ENCODE assay signal across 11 mouse cellular contexts in genomic region chr3:98084870-98085269, GRCm38 (mm10).
DNase-seq lines count a peak whose midpoint lies in the region; ATAC-seq and TF ChIP-seq lines count a peak whose summit lies in the region.
"Had no signal": no experiment of that assay in that cellular context is flagged by ENCODE, and none has a peak within 500 bp of the region (broad histone marks: within the 10 kb centered on the region; RNA-seq: fewer than 3 reads in every experiment).

No protein-coding gene starts in this region.

- H3K36me3 ChIP-seq in hindbrain, embryonic 10.5 days: peaks cover 51% of the 10 kb centered on the region
- H3K36me3 ChIP-seq in hindbrain, embryonic 16.5 days (ENCODE audit: control insufficient read depth, insufficient read depth, low read length): no peaks in the 10 kb centered on the region
- peaks cover 36% of the 10 kb centered on the region for H3K36me3 ChIP-seq in lung, embryonic 14.5 days (ENCODE audit: insufficient read depth)
- no peaks in the 10 kb centered on the region for H3K36me3 ChIP-seq in limb, embryonic 11.5 days (ENCODE audit: control insufficient read depth, insufficient read depth, low read length)
- peaks cover 9% of the 10 kb centered on the region for H3K36me3 ChIP-seq in stomach, embryonic 15.5 days

- 0 out of 2 replicates have a peak overlapping the region, but pooled peaks have one; percentile 10 for H3K27ac ChIP-seq in hindbrain, embryonic 10.5 days
- H3K27ac ChIP-seq in hindbrain, embryonic 16.5 days (ENCODE audit: low read depth, low read length): no peak overlapping the region
- peak overlapping the region; percentile 65; the same call in 1 of the 2 replicates for H3K27ac ChIP-seq in lung, embryonic 14.5 days (ENCODE audit: low read depth)
- H3K27ac ChIP-seq in limb, embryonic 11.5 days (replicated peaks; ENCODE audit: low read depth, low read length): peak overlapping the region; percentile 61; the same call in 1 of the 2 replicates
- H3K27ac ChIP-seq in stomach, embryonic 15.5 days: peak overlapping the region; percentile 82; the same call in 1 of the 2 replicates

- no peak overlapping the region for H3K9ac ChIP-seq in hindbrain, embryonic 16.5 days (ENCODE audit: low read depth, low read length)
- H3K9ac ChIP-seq in lung, embryonic 14.5 days: no peak overlapping the region
- H3K9ac ChIP-seq in limb, embryonic 11.5 days (ENCODE audit: low read length): no peak overlapping the region
- H3K9ac ChIP-seq in stomach, embryonic 15.5 days: no peak overlapping the region

- no peaks in the 10 kb centered on the region for H3K27me3 ChIP-seq in hindbrain, embryonic 10.5 days (ENCODE audit: insufficient read depth, poor library complexity, severe bottlenecking)
- no peaks in the 10 kb centered on the region for H3K27me3 ChIP-seq in hindbrain, embryonic 16.5 days (replicated peaks; ENCODE audit: control insufficient read depth, insufficient read depth, low read length)
- no peaks in the 10 kb centered on the region for H3K27me3 ChIP-seq in lung, embryonic 14.5 days (ENCODE audit: insufficient read depth, low read length)
- H3K27me3 ChIP-seq in limb, embryonic 11.5 days (ENCODE audit: control insufficient read depth, insufficient read depth, low read length): no peaks in the 10 kb centered on the region
- no peaks in the 10 kb centered on the region for H3K27me3 ChIP-seq in stomach, embryonic 15.5 days (replicated peaks)

- TF ChIP-seq CTCF in lung, embryonic 14.5 days (IDR thresholded peaks at IDR 0.05; ENCODE audit: low read depth): no peak

- no peak overlapping the region for H3K4me2 ChIP-seq in hindbrain, embryonic 16.5 days (ENCODE audit: low read length)
- no peak overlapping the region for H3K4me2 ChIP-seq in lung, embryonic 14.5 days
- no peak overlapping the region for H3K4me2 ChIP-seq in limb, embryonic 11.5 days (ENCODE audit: low read depth, severe bottlenecking)
- H3K4me2 ChIP-seq in stomach, embryonic 15.5 days: no peak overlapping the region

- no peaks in the 10 kb centered on the region for H3K9me3 ChIP-seq in hindbrain, embryonic 10.5 days
- no peaks in the 10 kb centered on the region for H3K9me3 ChIP-seq in hindbrain, embryonic 16.5 days (ENCODE audit: control insufficient read depth, low read length)
- H3K9me3 ChIP-seq in lung, embryonic 14.5 days (ENCODE audit: low read depth, low read length): no peaks in the 10 kb centered on the region
- H3K9me3 ChIP-seq in limb, embryonic 11.5 days (ENCODE audit: control insufficient read depth, low read length): no peaks in the 10 kb centered on the region
- no peaks in the 10 kb centered on the region for H3K9me3 ChIP-seq in stomach, embryonic 15.5 days

- no peak for DNase-seq in hindbrain, embryonic 10.5 days (ENCODE audit: low spot score)
- DNase-seq in lung, embryonic 14.5 days: no peak
- no peak for DNase-seq in lung, adult 18-20 months
- DNase-seq in limb, embryonic 11.5 days (ENCODE audit: low spot score): peak; percentile 52
- DNase-seq: kidney, postnatal 14 days; liver; right cerebral cortex, postnatal 14 days had no signal

- no peak overlapping the region for H3K4me3 ChIP-seq in hindbrain, embryonic 10.5 days
- no peak overlapping the region for H3K4me3 ChIP-seq in hindbrain, embryonic 16.5 days (ENCODE audit: low read length)
- H3K4me3 ChIP-seq in lung, embryonic 14.5 days (ENCODE audit: low read depth, low read length): no peak overlapping the region
- no peak overlapping the region for H3K4me3 ChIP-seq in limb, embryonic 11.5 days (ENCODE audit: low read depth, low read length)
- H3K4me3 ChIP-seq in stomach, embryonic 15.5 days (replicated peaks): no peak overlapping the region

- no peak for ATAC-seq in hindbrain, embryonic 16.5 days
- ATAC-seq in lung, embryonic 14.5 days (ENCODE audit: insufficient read depth): no peak
- no peak for ATAC-seq in limb, embryonic 11.5 days (ENCODE audit: insufficient number of reproducible peaks, low FRiP score, low TSS enrichment, low read depth)
- ATAC-seq in stomach, embryonic 15.5 days (ENCODE audit: insufficient read depth, low FRiP score, low read depth): no peak
- no peak for ATAC-seq in megakaryocyte progenitor cell, adult 5-6 weeks (replicated peaks; ENCODE audit: poor library complexity)
- ATAC-seq: lung, postnatal 0 days had no signal

- WGBS in hindbrain, embryonic 10.5 days: 74% methylated on average over 13 of the region's 13 CpGs
- WGBS in hindbrain, embryonic 16.5 days: 70% methylated on average over 13 of the region's 13 CpGs
- WGBS in lung, embryonic 14.5 days: 67% methylated on average over 13 of the region's 13 CpGs
- WGBS in limb, embryonic 11.5 days: 55% methylated on average over 13 of the region's 13 CpGs
- WGBS in stomach, embryonic 15.5 days: 71% methylated on average over 13 of the region's 13 CpGs

- peaks cover 33% of the 10 kb centered on the region for H3K4me1 ChIP-seq in hindbrain, embryonic 10.5 days (replicated peaks)
- peaks cover 11% of the 10 kb centered on the region for H3K4me1 ChIP-seq in hindbrain, embryonic 16.5 days (ENCODE audit: control insufficient read depth, insufficient read depth, low read depth, low read length)
- H3K4me1 ChIP-seq in lung, embryonic 14.5 days (ENCODE audit: insufficient read depth): 0 out of 2 replicates have a peak, but pooled peaks cover 4% of the 10 kb centered on the region
- H3K4me1 ChIP-seq in limb, embryonic 11.5 days (ENCODE audit: control insufficient read depth, insufficient read depth, low read length): peaks cover 39% of the 10 kb centered on the region
- peaks cover 18% of the 10 kb centered on the region for H3K4me1 ChIP-seq in stomach, embryonic 15.5 days
